Mouse (Mus musculus) erythroblast, adult 5-6 weeks (primary cell): ENCODE measurements around the gene Ackr1. TPM values are rescaled to one million over a fixed set of nuclear protein-coding genes. Genes with fewer than 3 reads are reported as not detected.
"Not testable (repeated sequence)": the region's sequence is repeated elsewhere in the genome, so short reads cannot be mapped to it uniquely, and the experiment has no call there.

Experiments
- ATAC-seq: replicated peaks from 2 replicates; pipeline ENCODE4 v1.8.0; 2016; ENCODE audit warnings: moderate number of reproducible peaks, mild to moderate bottlenecking, moderate TSS enrichment, inconsistent platforms; ENCODE audit not compliant: poor library complexity, low FRiP score, severe bottlenecking
- total RNA-seq, 2 experiments: library from RNA; stranded (forward) in 1 of 2; stranded (reverse) in 1 of 2; fragments of 150-400 nt in 1 of 2; fragments of 200-764, 138-1000 nt in 1 of 2; gene quantifications; 2 replicates each; pipeline versions ENCODE4 v1.2.3 to v1.2.4; 2015 to 2017; ENCODE audit warnings: low replicate concordance in 2 of 2

Ackr1 gene
- total RNA-seq, 2 experiments from 2014 or later: 60.3 to 89.7 TPM

DNA sequence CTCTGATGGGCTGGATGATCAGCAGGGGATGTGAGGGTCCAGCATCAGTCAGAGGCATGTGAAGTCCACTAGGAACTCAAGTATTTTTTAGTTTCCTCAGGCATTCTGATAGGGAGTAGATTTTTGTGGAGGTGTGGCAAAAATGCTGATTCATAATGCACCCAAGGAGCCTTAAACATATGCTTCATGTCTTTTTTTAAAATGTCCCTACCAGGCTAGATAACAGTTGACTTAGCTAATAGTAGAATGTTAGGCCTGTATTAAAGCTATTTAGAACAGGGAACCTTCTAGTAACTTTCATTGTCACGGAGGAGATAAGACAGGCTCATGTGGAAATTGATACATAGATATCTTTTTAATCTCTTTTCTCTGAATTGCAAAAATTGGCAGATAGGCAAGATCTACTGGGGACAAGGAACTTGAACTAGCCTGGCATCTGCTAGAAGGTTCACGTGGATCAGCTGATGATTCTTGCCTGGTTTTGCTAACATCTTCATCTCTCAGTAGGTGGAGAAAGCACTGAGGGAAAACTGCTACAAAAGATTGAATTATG lies 15.5 kb downstream of the Ackr1 start:
- 0 out of 2 replicates have a peak, but pooled peaks have one; percentile 16 for ATAC-seq

DNA sequence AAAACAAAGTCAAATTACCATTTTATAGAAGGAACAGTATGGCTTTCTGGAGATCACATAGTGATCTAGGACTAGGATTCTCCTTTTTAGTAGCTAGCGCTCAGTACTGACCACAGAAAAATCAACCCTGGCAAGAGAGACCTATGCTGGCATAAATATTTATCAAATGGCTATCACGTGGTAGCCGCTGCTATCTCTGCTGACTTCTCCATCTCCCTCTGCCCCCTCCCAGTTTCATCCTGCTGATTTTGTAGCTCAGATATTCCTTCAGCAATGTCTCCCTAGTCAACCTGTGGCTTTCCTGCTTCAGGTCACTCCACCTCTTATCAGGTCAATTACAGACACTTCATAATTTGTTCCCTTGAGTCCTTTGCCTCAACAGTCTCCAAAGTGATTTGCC lies 17.8 kb downstream of the Ackr1 start:
- ATAC-seq: no peak

DNA sequence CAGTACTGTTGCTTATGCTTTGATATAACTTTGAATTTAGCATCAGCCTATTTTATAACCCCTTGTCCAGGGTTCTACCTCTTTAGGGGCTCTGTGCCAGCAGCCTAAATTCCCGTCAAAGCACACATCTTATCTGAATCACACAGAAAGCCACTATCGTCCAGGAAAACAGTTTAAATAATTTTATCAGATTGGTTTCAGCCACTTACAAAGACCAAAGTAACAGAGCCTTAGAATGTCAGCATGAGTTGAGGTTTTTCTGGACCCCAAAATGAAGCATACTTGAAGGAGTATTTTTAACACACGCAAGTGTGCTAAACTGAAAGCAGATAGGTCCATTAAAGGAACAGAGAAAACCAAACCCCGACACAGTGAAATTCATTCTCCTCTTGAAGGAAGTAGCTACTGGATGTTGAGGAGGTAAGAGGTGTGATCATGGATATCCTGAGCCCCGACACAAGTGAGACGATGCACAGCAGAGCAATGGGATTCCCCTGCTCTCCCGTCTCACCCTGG lies 20.0 kb downstream of the Ackr1 start:
- not testable (repeated sequence) for ATAC-seq

DNA sequence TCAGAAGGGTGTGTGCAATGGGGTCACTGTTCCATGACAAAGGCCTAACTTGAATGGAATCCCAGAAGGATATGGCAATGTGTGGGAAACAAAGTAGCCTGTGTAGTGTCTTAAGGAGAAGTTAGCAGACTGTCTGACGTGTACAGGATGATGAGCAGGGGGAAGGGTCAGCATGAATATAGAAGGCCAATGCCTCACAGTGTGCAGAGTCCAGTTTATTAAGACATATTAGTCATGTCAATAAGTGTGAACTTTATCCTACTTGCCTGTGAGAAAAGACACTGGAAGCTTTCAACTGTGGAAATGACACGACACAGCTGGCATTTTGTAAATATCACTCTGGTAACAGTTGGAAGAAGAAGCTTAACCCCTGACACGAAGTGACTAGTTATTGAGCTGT lies 30.8 kb downstream of the Ackr1 start:
- ATAC-seq: not testable (repeated sequence)

Other genes starting within 250 kb of the Ackr1 start
- not detected in 2 replicates for gene Olfr1408, start 196.4 kb downstream of the Ackr1 start, total RNA-seq (2015; ENCODE audit: low replicate concordance)
- gene Olfr1408, start 196.4 kb downstream of the Ackr1 start, total RNA-seq (2017; ENCODE audit: low replicate concordance): not detected in 2 replicates
- not detected in 2 replicates for gene Olfr1406, start 143.1 kb downstream of the Ackr1 start, total RNA-seq (2015; ENCODE audit: low replicate concordance)
- not detected in 2 replicates for gene Olfr1406, start 143.1 kb downstream of the Ackr1 start, total RNA-seq (2017; ENCODE audit: low replicate concordance)
- gene Olfr218, start 135.9 kb downstream of the Ackr1 start, total RNA-seq (2015; ENCODE audit: low replicate concordance): not detected in 2 replicates
- gene Olfr218, start 135.9 kb downstream of the Ackr1 start, total RNA-seq (2017; ENCODE audit: low replicate concordance): not detected in 2 replicates
- not detected in 2 replicates for gene Olfr1404, start 121.4 kb downstream of the Ackr1 start, total RNA-seq (2015; ENCODE audit: low replicate concordance)
- not detected in 2 replicates for gene Olfr1404, start 121.4 kb downstream of the Ackr1 start, total RNA-seq (2017; ENCODE audit: low replicate concordance)
- gene Fcer1a, start 106.5 kb downstream of the Ackr1 start, total RNA-seq (2015; ENCODE audit: low replicate concordance): 8.8 and 17.1 TPM in 2 replicates
- gene Fcer1a, start 106.5 kb downstream of the Ackr1 start, total RNA-seq (2017; ENCODE audit: low replicate concordance): 10.3 and 10.5 TPM in 2 replicates
- gene Olfr418, start 67.7 kb downstream of the Ackr1 start, total RNA-seq (2015; ENCODE audit: low replicate concordance): not detected in 2 replicates
- gene Olfr418, start 67.7 kb downstream of the Ackr1 start, total RNA-seq (2017; ENCODE audit: low replicate concordance): not detected in 2 replicates
- gene Mptx2, start 56.0 kb downstream of the Ackr1 start, total RNA-seq (2015; ENCODE audit: low replicate concordance): not detected in 2 replicates
- gene Mptx2, start 56.0 kb downstream of the Ackr1 start, total RNA-seq (2017; ENCODE audit: low replicate concordance): not detected in 2 replicates
- gene Aim2, start 17.1 kb upstream of the Ackr1 start, total RNA-seq (2015; ENCODE audit: low replicate concordance): 20.5 and 27.7 TPM in 2 replicates
- gene Aim2, start 17.1 kb upstream of the Ackr1 start, total RNA-seq (2017; ENCODE audit: low replicate concordance): 45.9 and 55.4 TPM in 2 replicates
- 4.8 TPM in 1 of 2 replicates, not detected in the other for gene Cadm3, start 33.9 kb upstream of the Ackr1 start, total RNA-seq (2015; ENCODE audit: low replicate concordance)
- gene Cadm3, start 33.9 kb upstream of the Ackr1 start, total RNA-seq (2017; ENCODE audit: low replicate concordance): 1.4 and 5.4 TPM in 2 replicates
- 0.84 and 14.2 TPM in 2 replicates for gene Ifi206, start 157.3 kb upstream of the Ackr1 start, total RNA-seq (2015; ENCODE audit: low replicate concordance)
- gene Ifi206, start 157.3 kb upstream of the Ackr1 start, total RNA-seq (2017; ENCODE audit: low replicate concordance): 0.42 and 0.60 TPM in 2 replicates
- gene Ifi214, start 202.2 kb upstream of the Ackr1 start, total RNA-seq (2015; ENCODE audit: low replicate concordance): not detected in 2 replicates
- not detected in 2 replicates for gene Ifi214, start 202.2 kb upstream of the Ackr1 start, total RNA-seq (2017; ENCODE audit: low replicate concordance)